Mouse (Mus musculus) spleen, postnatal 10 days (tissue): ENCODE data around the gene Gatd1.
"Not testable (repeated sequence)": the region's sequence is repeated elsewhere in the genome, so short reads cannot be mapped to it uniquely, and the experiment has no call there.

Experiments
- DNase-seq, 2 experiments: peaks; one replicate each; pipeline ENCODE4 v3.0.0; 2021 to 2022; ENCODE audit warnings: low spot score in 2 of 2

The Gatd1 gene

GRCm38 (mm10) chr7:141429310-141429709 is 15.4 kb upstream of the Gatd1 start, which contains the start of gene Cend1:
Gene Cend1, minus strand, starts transcription at chr7:141429491.
- no peak for DNase-seq

GRCm38 (mm10) chr7:141428701-141429100 is 14.8 kb upstream of the Gatd1 start:
- no peak for DNase-seq

- peak in 1 of 2 experiments; percentile 8 for DNase-seq
These were observed 13.2 kb upstream of the Gatd1 start for GRCm38 (mm10) chr7:141426948-141427730.

- DNase-seq, result no peak
These were observed 9.9 kb upstream of the Gatd1 start for GRCm38 (mm10) chr7:141423811-141424210.

GRCm38 (mm10) chr7:141420030-141420702 is 6.2 kb upstream of the Gatd1 start:
- no peak for DNase-seq

- DNase-seq, result peak in 1 of 2 experiments; percentile 54
These were observed 5.0 kb upstream of the Gatd1 start for GRCm38 (mm10) chr7:141418970-141419369.

- DNase-seq, result no peak
These were observed 4.1 kb upstream of the Gatd1 start for GRCm38 (mm10) chr7:141417731-141418681.

GRCm38 (mm10) chr7:141416144-141416841 is 2.4 kb upstream of the Gatd1 start:
- DNase-seq, result no peak

- peak in 1 of 2 experiments; percentile 31 for DNase-seq
These were observed 605 bp downstream of the Gatd1 start for GRCm38 (mm10) chr7:141413331-141413730.

GRCm38 (mm10) chr7:141411667-141412066 is 2.3 kb downstream of the Gatd1 start:
- DNase-seq, result peak in 1 of 2 experiments; percentile 6

GRCm38 (mm10) chr7:141410631-141411030 is 3.3 kb downstream of the Gatd1 start:
- DNase-seq, result no peak

- DNase-seq, result peak; percentile 84 to 91
These were observed 5.1 kb downstream of the Gatd1 start for GRCm38 (mm10) chr7:141408833-141409232.

GRCm38 (mm10) chr7:141407670-141408069 is 6.3 kb downstream of the Gatd1 start:
- DNase-seq, result not testable (repeated sequence)

GRCm38 (mm10) chr7:141405466-141405865 is 8.5 kb downstream of the Gatd1 start:
- DNase-seq, result no peak

GRCm38 (mm10) chr7:141403305-141403704 is 10.6 kb downstream of the Gatd1 start:
- DNase-seq, result peak; percentile 55 to 79

- DNase-seq, result no peak
These were observed 18.6 kb downstream of the Gatd1 start for GRCm38 (mm10) chr7:141395348-141395747.

GRCm38 (mm10) chr7:141394771-141395170 is 19.2 kb downstream of the Gatd1 start:
- DNase-seq, result peak; percentile 80 to 92

GRCm38 (mm10) chr7:141394158-141394557 is 19.8 kb downstream of the Gatd1 start:
- DNase-seq, result peak; percentile 37 to 47

GRCm38 (mm10) chr7:141392552-141393222 is 21.2 kb downstream of the Gatd1 start:
- peak in 1 of 2 experiments; percentile 36 for DNase-seq
